Mouse (Mus musculus): ENCODE data around the gene Peg3.

GRCm38 (mm10) chr7:6699230-6699629, 31.0 kb downstream of the Peg3 start:
- TF ChIP-seq POLR2A (IDR thresholded peaks at IDR 0.05; ENCODE audit: extremely low read depth, insufficient read depth, low read length) (no peak), CTCF (IDR thresholded peaks at IDR 0.05; ENCODE audit: extremely low read depth, insufficient read depth, low read length) (no peak)

Measured in cortical plate, adult 2 months (tissue).